Mouse (Mus musculus) MEL (cell line): ENCODE data around the gene Hist1h3c. TPM values are rescaled to one million over a fixed set of nuclear protein-coding genes. Genes with fewer than 3 reads are reported as not detected.
"Not testable (repeated sequence)": the region's sequence is repeated elsewhere in the genome, so short reads cannot be mapped to it uniquely, and the experiment has no call there.

ENCODE experiments used
- DNase-seq: peaks from one replicate; pipeline ENCODE4 v3.0.0; 2011; ENCODE audit warnings: low read depth, low spot score
- H3K27ac ChIP-seq: 2 replicates; pipeline ENCODE4 v1.5.1; 2012; ENCODE audit warnings: low read depth, mild to moderate bottlenecking, control low read depth, low read length, moderate library complexity; ENCODE audit not compliant: control insufficient read depth
- H3K27me3 ChIP-seq, 2 experiments: fragments of 150-350 bp in 1 of 2; sonication (generic) in 1 of 2; 2 replicates each; pipeline ENCODE4 v1.6.1; 2012; ENCODE audit warnings: low read length in 2 of 2, mild to moderate bottlenecking in 2 of 2, improper control_type of control experiment in 1 of 2, moderate library complexity in 1 of 2; ENCODE audit not compliant: insufficient read depth in 2 of 2, control insufficient read depth in 1 of 2
- H3K36me3 ChIP-seq, 2 experiments: 2 replicates each; pipeline ENCODE4 v1.6.1; 2012 to 2014; ENCODE audit warnings: low read length in 2 of 2, improper control_type of control experiment in 1 of 2, inconsistent platforms in 1 of 2, mild to moderate bottlenecking in 1 of 2; ENCODE audit not compliant: insufficient read depth in 2 of 2, control insufficient read depth in 1 of 2
- H3K4me1 ChIP-seq, 2 experiments: fragments of 150-350 bp in 1 of 2; sonication (generic) in 1 of 2; 2 replicates each; pipeline ENCODE4 v1.6.1; 2012; ENCODE audit warnings: low read length in 2 of 2, improper control_type of control experiment in 1 of 2, mild to moderate bottlenecking in 1 of 2; ENCODE audit not compliant: insufficient read depth in 2 of 2, control insufficient read depth in 1 of 2
- H3K4me3 ChIP-seq, 2 experiments: fragments of 150-350 bp in 1 of 2; sonication (generic) in 1 of 2; 2 replicates each; pipeline ENCODE4 v1.5.1; 2012; ENCODE audit warnings: low read depth in 2 of 2, low read length in 2 of 2, mild to moderate bottlenecking in 2 of 2, moderate library complexity in 2 of 2, control low read depth in 1 of 2, improper control_type of control experiment in 1 of 2; ENCODE audit not compliant: control insufficient read depth in 1 of 2, insufficient read depth in 1 of 2
- H3K79me2 ChIP-seq: 2 replicates; pipeline ENCODE4 v1.6.1; 2012; ENCODE audit warnings: mild to moderate bottlenecking, low read length, moderate library complexity; ENCODE audit not compliant: control insufficient read depth, poor library complexity, insufficient read depth
- H3K9ac ChIP-seq: 2 replicates; pipeline ENCODE4 v1.6.1; 2012; ENCODE audit warnings: low read depth, mild to moderate bottlenecking, control low read depth, low read length, moderate library complexity; ENCODE audit not compliant: control insufficient read depth, poor library complexity, severe bottlenecking
- H3K9me3 ChIP-seq: fragments of 150-350 bp; sonication (generic); replicated peaks from 2 replicates; pipeline ENCODE4 v1.6.1; 2012; ENCODE audit warnings: mild to moderate bottlenecking, low read length, improper control_type of control experiment, moderate library complexity; ENCODE audit not compliant: insufficient read depth
- BHLHE40 ChIP-seq: IDR thresholded peaks from 2 replicates; pipeline ENCODE4 v1.6.1; 2012; ENCODE audit warnings: low read depth, mild to moderate bottlenecking, inconsistent platforms, low read length, improper control_type of control experiment, borderline replicate concordance
- CHD1 ChIP-seq: IDR thresholded peaks from 2 replicates; pipeline ENCODE4 v1.6.1; 2012; ENCODE audit warnings: low read depth, mild to moderate bottlenecking, inconsistent platforms, low read length, improper control_type of control experiment
- CTCF ChIP-seq, 3 experiments: IDR thresholded peaks in 2 of 3; conservative IDR thresholded peaks in 1 of 3; 2 replicates each; pipeline ENCODE4 v1.5.1; 2011 to 2012; ENCODE audit warnings: low read length in 3 of 3, low read depth in 2 of 3, mild to moderate bottlenecking in 2 of 3, improper control_type of control experiment in 1 of 3, inconsistent platforms in 1 of 3, mixed read lengths in 1 of 3, moderate library complexity in 1 of 3; ENCODE audit not compliant: control insufficient read depth in 1 of 3, insufficient read depth in 1 of 3, poor library complexity in 1 of 3, severe bottlenecking in 1 of 3
- ELF1 ChIP-seq: IDR thresholded peaks from 2 replicates; pipeline ENCODE4 v1.6.1; 2014; ENCODE audit warnings: low read depth, mild to moderate bottlenecking, inconsistent platforms, low read length, improper control_type of control experiment, moderate library complexity
- EP300 ChIP-seq, 2 experiments: IDR thresholded peaks; 2 replicates each; pipeline ENCODE4 v1.6.1; 2011; ENCODE audit warnings: improper control_type of control experiment in 2 of 2, low read length in 2 of 2, low read depth in 1 of 2, mild to moderate bottlenecking in 1 of 2
- ETS1 ChIP-seq: IDR thresholded peaks from 2 replicates; pipeline ENCODE4 v1.6.1; 2012; ENCODE audit warnings: low read depth, mild to moderate bottlenecking, inconsistent platforms, low read length, improper control_type of control experiment, moderate library complexity
- GABPA ChIP-seq: IDR thresholded peaks from 2 replicates; pipeline ENCODE4 v1.6.1; 2012; ENCODE audit warnings: low read depth, mild to moderate bottlenecking, inconsistent platforms, low read length, improper control_type of control experiment, moderate library complexity
- HCFC1 ChIP-seq: IDR thresholded peaks from 2 replicates; pipeline ENCODE4 v1.6.1; 2012; ENCODE audit warnings: low read depth, mild to moderate bottlenecking, inconsistent platforms, low read length, improper control_type of control experiment, moderate library complexity
- JUND ChIP-seq: IDR thresholded peaks from 2 replicates; pipeline ENCODE4 v1.6.1; 2011; ENCODE audit warnings: low read depth, mild to moderate bottlenecking, improper control_type of control experiment, low read length
- MAFK ChIP-seq: IDR thresholded peaks from 2 replicates; pipeline ENCODE4 v1.6.1; 2011; ENCODE audit warnings: low read depth, mild to moderate bottlenecking, low read length, improper control_type of control experiment, borderline replicate concordance
- MAX ChIP-seq: IDR thresholded peaks from 2 replicates; pipeline ENCODE4 v1.6.1; 2011; ENCODE audit warnings: low read length, improper control_type of control experiment
- MXI1 ChIP-seq: IDR thresholded peaks from 2 replicates; pipeline ENCODE4 v1.6.1; 2011; ENCODE audit warnings: mild to moderate bottlenecking, low read depth, low read length, improper control_type of control experiment
- NRF1 ChIP-seq: IDR thresholded peaks from 2 replicates; pipeline ENCODE4 v1.6.1; 2014; ENCODE audit warnings: low read depth, mild to moderate bottlenecking, inconsistent platforms, low read length, improper control_type of control experiment, moderate library complexity; ENCODE audit not compliant: poor library complexity, insufficient read depth, severe bottlenecking
- POLR2A ChIP-seq, 2 experiments: IDR thresholded peaks; 2 replicates each; pipeline ENCODE4 v1.6.1; 2011 to 2012; ENCODE audit warnings: low read length in 2 of 2, mild to moderate bottlenecking in 2 of 2, control low read depth in 1 of 2, improper control_type of control experiment in 1 of 2, low read depth in 1 of 2, moderate library complexity in 1 of 2; ENCODE audit not compliant: control insufficient read depth in 1 of 2, insufficient read depth in 1 of 2, poor library complexity in 1 of 2
- POLR2AphosphoS2 ChIP-seq: IDR thresholded peaks from 2 replicates; pipeline ENCODE4 v1.6.1; 2011; ENCODE audit warnings: low read length, improper control_type of control experiment
- POLR2AphosphoS5 ChIP-seq: IDR thresholded peaks from 2 replicates; pipeline ENCODE4 v1.6.1; 2012; ENCODE audit warnings: low read depth, borderline replicate concordance, mild to moderate bottlenecking, inconsistent platforms, low read length, moderate library complexity, mixed read lengths
- RCOR1 ChIP-seq: IDR thresholded peaks from 2 replicates; pipeline ENCODE4 v1.6.1; 2012; ENCODE audit warnings: low read depth, mild to moderate bottlenecking, inconsistent platforms, low read length, improper control_type of control experiment
- SIN3A ChIP-seq: IDR thresholded peaks from 2 replicates; pipeline ENCODE4 v1.6.1; 2012; ENCODE audit warnings: low read length, improper control_type of control experiment, inconsistent platforms
- TAL1 ChIP-seq: IDR thresholded peaks from 2 replicates; pipeline ENCODE4 v1.6.1; 2012; ENCODE audit warnings: mild to moderate bottlenecking, inconsistent platforms, low read length, moderate library complexity, mixed read lengths
- TBP ChIP-seq: IDR thresholded peaks from 2 replicates; pipeline ENCODE4 v1.8.0; 2011; ENCODE audit warnings: low read depth, low read length, improper control_type of control experiment
- TCF12 ChIP-seq: IDR thresholded peaks from 2 replicates; pipeline ENCODE4 v1.6.1; 2014; ENCODE audit warnings: low read depth, mild to moderate bottlenecking, inconsistent platforms, low read length, improper control_type of control experiment, moderate library complexity
- UBTF ChIP-seq: IDR thresholded peaks from 2 replicates; pipeline ENCODE4 v1.6.1; 2012; ENCODE audit warnings: low read depth, mild to moderate bottlenecking, inconsistent platforms, low read length, improper control_type of control experiment, moderate library complexity, borderline replicate concordance; ENCODE audit not compliant: insufficient read depth
- USF1 ChIP-seq: IDR thresholded peaks from 2 replicates; pipeline ENCODE4 v1.6.1; 2014; ENCODE audit warnings: low read depth, mild to moderate bottlenecking, inconsistent platforms, low read length, improper control_type of control experiment, moderate library complexity
- USF2 ChIP-seq, 2 experiments: IDR thresholded peaks; 2 replicates each; pipeline ENCODE4 v1.6.1; 2011 to 2012; ENCODE audit warnings: improper control_type of control experiment in 2 of 2, low read length in 2 of 2, borderline replicate concordance in 1 of 2, inconsistent platforms in 1 of 2, low read depth in 1 of 2, mild to moderate bottlenecking in 1 of 2; ENCODE audit not compliant: insufficient read depth in 1 of 2
- polyA plus RNA-seq, 2 experiments: library from polyadenylated mRNA; stranded (reverse) in 1 of 2; unstranded in 1 of 2; fragments of >175 nt in 1 of 2; fragments of >200 nt in 1 of 2; gene quantifications; 2 replicates each; pipeline versions ENCODE4 v1.2.1 to v1.2.4; 2012; ENCODE audit warnings: low replicate concordance in 2 of 2, low read depth in 1 of 2; ENCODE audit not compliant: insufficient read length in 2 of 2, insufficient read depth in 1 of 2, missing spikeins in 1 of 2
- total RNA-seq: library from RNA; depleted of rRNA; stranded (reverse); fragments of 300-350 nt; gene quantifications from 2 replicates; pipeline ENCODE4 v1.2.3, GENCODE M21; 2012

Hist1h3c gene
- total and polyA plus RNA-seq, 3 experiments = 1.7 to 1,651 TPM; not detected in 1

DNA sequence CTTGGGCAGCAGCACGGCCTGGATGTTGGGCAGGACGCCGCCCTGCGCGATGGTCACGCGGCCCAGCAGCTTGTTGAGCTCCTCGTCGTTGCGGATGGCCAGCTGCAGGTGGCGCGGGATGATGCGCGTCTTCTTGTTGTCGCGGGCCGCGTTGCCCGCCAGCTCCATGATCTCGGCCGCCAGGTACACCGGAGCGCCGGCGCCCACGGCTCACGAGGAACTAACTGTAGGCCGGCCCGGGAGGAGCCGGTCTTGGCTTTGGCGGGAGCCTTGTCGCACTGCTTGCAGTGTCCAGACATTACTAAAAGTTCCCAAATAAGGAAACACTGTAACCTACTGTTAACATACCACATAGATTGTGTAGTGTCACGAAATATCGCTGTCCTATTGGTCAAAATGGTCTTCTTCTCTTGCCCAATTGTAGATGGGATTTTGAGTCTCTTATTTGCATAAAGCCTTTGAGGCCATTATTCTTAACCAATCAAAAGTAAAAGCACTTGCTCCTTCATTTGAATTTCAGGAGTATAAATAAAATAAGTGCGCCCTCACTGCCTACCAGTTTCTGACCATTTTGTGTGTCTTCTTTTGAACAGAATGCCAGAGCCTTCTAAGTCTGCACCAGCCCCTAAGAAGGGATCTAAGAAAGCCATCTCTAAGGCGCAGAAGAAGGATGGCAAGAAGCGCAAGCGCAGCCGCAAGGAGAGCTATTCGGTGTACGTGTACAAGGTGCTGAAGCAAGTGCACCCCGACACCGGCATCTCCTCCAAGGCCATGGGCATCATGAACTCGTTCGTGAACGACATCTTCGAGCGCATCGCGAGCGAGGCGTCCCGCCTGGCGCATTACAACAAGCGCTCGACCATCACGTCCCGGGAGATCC lies 1.0 kb upstream of the Hist1h3c start, which contains the start of gene Hist1h2bb:
Hist1h2bb (plus strand) TSS at position 534 of the 880 bp plus-strand sequence.
- H3K9me3 ChIP-seq, H3K27me3 ChIP-seq, H3K79me2 ChIP-seq: not testable (repeated sequence)
- TF ChIP-seq UBTF = peak; percentile 86; the same call in 1 of the 2 replicates
- peak; percentile 98; the same call in 1 of the 2 replicates for TF ChIP-seq POLR2AphosphoS5
- TF ChIP-seq TBP = peak; percentile 99
- TF ChIP-seq POLR2A (IDR thresholded peaks at IDR 0.05; ENCODE audit: control insufficient read depth in 1 of 2, insufficient read depth in 1 of 2, low read depth in 1 of 2, low read length in 2 of 2, poor library complexity in 1 of 2) = peak in 1 of 2 experiments; percentile 98; a peak in 3 of 4 replicates
- peak within 1 kb of the TSS; percentile 96 for H3K9ac ChIP-seq
- H3K4me3 ChIP-seq = peak within 1 kb of the TSS; percentile 23 to 60; a peak in 3 of 4 replicates
- H3K27ac ChIP-seq = peak within 1 kb of the TSS; percentile 99
- DNase-seq = peak; percentile 96
- H3K36me3 ChIP-seq = peaks cover 0 to 46% of the 10 kb centered on the region in 2 experiments; a peak in 2 of 4 replicates
- H3K4me1 ChIP-seq = peaks cover 0 to 19% of the 10 kb centered on the region in 2 experiments; a peak in 2 of 4 replicates

DNA sequence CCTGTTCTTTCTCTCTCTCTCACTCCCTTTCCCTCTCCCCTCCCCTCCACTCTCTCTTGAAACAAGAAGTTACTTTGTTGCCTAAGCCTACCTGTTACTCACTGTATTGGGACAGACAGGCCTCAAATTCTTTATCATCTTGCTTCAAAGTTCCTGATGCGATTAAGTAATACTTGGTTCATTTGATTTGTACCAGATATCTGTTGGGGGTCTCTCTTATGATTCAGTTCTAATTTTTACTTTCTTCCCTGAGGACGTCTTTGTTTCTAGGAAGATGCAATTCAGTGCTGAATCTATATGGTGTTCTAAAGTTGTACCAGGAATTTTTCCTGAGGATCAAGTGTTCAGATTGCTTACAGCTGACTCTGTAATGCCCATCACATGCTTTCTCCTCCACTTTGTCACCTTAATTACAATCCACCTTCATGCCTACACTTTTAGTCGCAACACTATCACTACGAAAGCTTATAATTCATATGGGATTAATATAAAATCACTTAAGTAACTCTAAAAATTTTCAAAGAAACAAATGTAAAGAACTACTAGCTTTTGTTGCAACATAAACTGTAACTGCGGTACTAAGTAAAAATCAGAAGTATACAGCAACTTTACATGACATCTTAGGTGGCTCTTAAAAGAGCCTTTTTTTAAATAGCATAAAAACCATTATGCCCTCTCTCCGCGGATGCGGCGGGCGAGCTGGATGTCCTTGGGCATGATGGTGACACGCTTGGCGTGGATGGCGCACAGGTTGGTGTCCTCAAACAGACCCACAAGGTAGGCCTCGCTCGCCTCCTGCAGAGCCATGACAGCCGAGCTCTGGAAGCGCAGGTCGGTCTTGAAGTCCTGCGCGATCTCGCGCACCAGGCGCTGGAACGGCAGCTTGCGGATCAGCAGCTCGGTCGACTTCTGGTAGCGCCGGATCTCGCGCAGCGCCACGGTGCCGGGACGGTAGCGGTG lies 701 bp downstream of the Hist1h3c start:
- Histone ChIP-seq H3K9ac (peak overlapping the region; percentile 84), H3K27me3 (no peaks in the 10 kb centered on the region), H3K4me1 (peaks cover 0 to 13% of the 10 kb centered on the region in 2 experiments; a peak in 2 of 4 replicates), H3K4me3 (peak overlapping the region; percentile 0 to 53), H3K9me3 (no peaks in the 10 kb centered on the region), H3K36me3 (peaks cover 0 to 38% of the 10 kb centered on the region in 2 experiments; a peak in 2 of 4 replicates), H3K27ac (peak overlapping the region; percentile 95), H3K79me2 (peaks cover 1% of the 10 kb centered on the region; the same call in 1 of the 2 replicates)
- DNase-seq = peak; percentile 81
- no peak for TF ChIP-seq USF1
- TF ChIP-seq RCOR1 = no peak
- no peak for TF ChIP-seq HCFC1
- TF ChIP-seq GABPA = no peak
- TF ChIP-seq TBP = peak; percentile 72; the same call in 1 of the 2 replicates
- no peak for TF ChIP-seq USF2 (IDR thresholded peaks at IDR 0.05; ENCODE audit: borderline replicate concordance in 1 of 2, insufficient read depth in 1 of 2, low read depth in 1 of 2, low read length in 2 of 2)
- TF ChIP-seq EP300 (IDR thresholded peaks at IDR 0.05; ENCODE audit: low read depth in 1 of 2, low read length in 2 of 2) = no peak
- TF ChIP-seq POLR2AphosphoS5 = peak; percentile 97; the same call in 1 of the 2 replicates
- TF ChIP-seq ELF1 = no peak
- TF ChIP-seq MAX = no peak
- TF ChIP-seq BHLHE40 = no peak
- TF ChIP-seq JUND = no peak
- TF ChIP-seq CTCF (IDR thresholded peaks at IDR 0.05 in 2 of 3, conservative IDR thresholded peaks at IDR 0.05 in 1 of 3; ENCODE audit: control insufficient read depth in 1 of 3, insufficient read depth in 1 of 3, low read depth in 2 of 3, low read length in 3 of 3, poor library complexity in 1 of 3, severe bottlenecking in 1 of 3) = no peak
- no peak for TF ChIP-seq CHD1
- no peak for TF ChIP-seq ETS1
- TF ChIP-seq SIN3A = no peak
- no peak for TF ChIP-seq POLR2AphosphoS2
- no peak for TF ChIP-seq MXI1
- no peak for TF ChIP-seq NRF1
- TF ChIP-seq UBTF = peak; percentile 92; the same call in 1 of the 2 replicates
- no peak for TF ChIP-seq MAFK
- peak; percentile 97 to 99 for TF ChIP-seq POLR2A (IDR thresholded peaks at IDR 0.05; ENCODE audit: control insufficient read depth in 1 of 2, insufficient read depth in 1 of 2, low read depth in 1 of 2, low read length in 2 of 2, poor library complexity in 1 of 2)
- TF ChIP-seq TCF12 = no peak
- TF ChIP-seq TAL1 = no peak
